Mouse (Mus musculus) regulatory T cell (primary cell): ENCODE measurements around the gene 0610010K14Rik.

Experiments
- in situ Hi-C: fragments of 300-600 bp; cut with MboI, MseI; formaldehyde crosslinking; loops from one replicate; pipeline ENCODE4 v1.15.1; 2025; ENCODE audit warnings: high pct_unique_total_duplicates

The 0610010K14Rik gene

GRCm38 (mm10) chr11:70216103-70216502, 21.6 kb downstream of the 0610010K14Rik start:
- in situ Hi-C loops = no loop called here

GRCm38 (mm10) chr11:70215301-70215700, 22.4 kb downstream of the 0610010K14Rik start:
- in situ Hi-C loops = no loop called here

GRCm38 (mm10) chr11:70214856-70215209, 22.9 kb downstream of the 0610010K14Rik start:
- in situ Hi-C loops = no loop called here

GRCm38 (mm10) chr11:70214191-70214855, 23.4 kb downstream of the 0610010K14Rik start:
- in situ Hi-C loops = no loop called here

GRCm38 (mm10) chr11:70213736-70214135, 24.0 kb downstream of the 0610010K14Rik start:
- in situ Hi-C loops = no loop called here

- in situ Hi-C loops = no loop called here
Measured at GRCm38 (mm10) chr11:70212896-70213295, 24.8 kb downstream of the 0610010K14Rik start.

- in situ Hi-C loops = no loop called here
Measured at GRCm38 (mm10) chr11:70212423-70212822, 25.3 kb downstream of the 0610010K14Rik start, which contains the start of gene Slc16a11. Gene Slc16a11 (plus strand): TSS chr11:70212752.

- in situ Hi-C loops = no loop called here
Measured at GRCm38 (mm10) chr11:70211972-70212371, 25.7 kb downstream of the 0610010K14Rik start.

- in situ Hi-C loops = no loop called here
Measured at GRCm38 (mm10) chr11:70210681-70211080, 27.0 kb downstream of the 0610010K14Rik start.

GRCm38 (mm10) chr11:70208778-70209388, 28.8 kb downstream of the 0610010K14Rik start:
- in situ Hi-C loops = no loop called here

GRCm38 (mm10) chr11:70207283-70207682, 30.4 kb downstream of the 0610010K14Rik start:
- in situ Hi-C loops = no loop called here

GRCm38 (mm10) chr11:70206801-70207200, 30.9 kb downstream of the 0610010K14Rik start:
- in situ Hi-C loops = no loop called here

GRCm38 (mm10) chr11:70201691-70202090, 36.0 kb downstream of the 0610010K14Rik start:
- in situ Hi-C loops = no loop called here

GRCm38 (mm10) chr11:70200036-70200608, 37.6 kb downstream of the 0610010K14Rik start:
- in situ Hi-C loops = no loop called here

- in situ Hi-C loops = loop anchor here (5.0 kb wide), 1 partner anchor 142 kb away; no protein-coding TSS in a partner anchor
Measured at GRCm38 (mm10) chr11:70199107-70199506, 38.6 kb downstream of the 0610010K14Rik start.

GRCm38 (mm10) chr11:70198332-70198731, 39.4 kb downstream of the 0610010K14Rik start:
- in situ Hi-C loops = loop anchor here (5.0 kb wide), 1 partner anchor 141 kb away; no protein-coding TSS in a partner anchor

GRCm38 (mm10) chr11:70193354-70194285, 44.1 kb downstream of the 0610010K14Rik start:
- in situ Hi-C loops = no loop called here

- in situ Hi-C loops = no loop called here
Measured at GRCm38 (mm10) chr11:70192157-70192556, 45.6 kb downstream of the 0610010K14Rik start.

GRCm38 (mm10) chr11:70191188-70191587, 46.5 kb downstream of the 0610010K14Rik start:
- in situ Hi-C loops = no loop called here

GRCm38 (mm10) chr11:70189319-70190134, 48.2 kb downstream of the 0610010K14Rik start:
- in situ Hi-C loops = no loop called here
